Mouse (Mus musculus) ES-CJ7 (cell line): ENCODE data around the gene Myl7.

Source experiments
- DNase-seq: peaks from one replicate; pipeline ENCODE4 v3.0.0; 2011; ENCODE audit warnings: low read depth, low spot score

Myl7 gene

DNA sequence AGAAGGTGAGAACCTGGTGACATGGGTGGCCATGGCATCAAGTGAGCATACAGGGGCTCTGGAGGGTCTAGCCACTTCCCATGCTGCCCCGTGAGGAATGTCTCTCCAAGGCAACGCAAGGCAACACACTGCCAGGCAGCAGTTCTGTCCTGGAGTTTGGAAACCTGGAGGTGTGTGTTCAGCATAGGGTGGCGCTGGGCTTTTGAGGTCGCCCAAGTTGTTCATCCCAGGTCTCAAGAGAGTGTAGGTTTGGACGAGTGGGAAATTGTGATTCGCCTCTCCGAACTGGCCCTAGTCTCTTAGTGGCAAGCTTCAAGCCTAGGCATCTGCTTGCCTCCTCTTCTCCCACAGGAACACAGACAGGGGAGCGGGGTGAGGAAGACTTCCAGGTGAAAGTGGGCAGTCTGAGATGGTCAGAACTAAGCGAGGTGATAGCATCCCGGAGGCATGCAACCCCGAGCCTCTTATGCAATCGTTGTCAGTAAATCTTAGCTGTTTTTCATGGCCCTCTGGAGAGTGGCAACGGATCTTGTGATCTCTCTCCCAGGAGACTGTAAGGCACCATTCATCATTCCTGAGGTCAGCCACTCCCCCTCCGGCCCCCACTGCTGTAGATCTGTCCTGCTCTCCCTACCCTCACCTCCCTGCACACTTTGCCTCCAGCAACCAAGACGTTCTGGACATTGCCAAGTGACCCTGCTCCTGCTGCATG, 36.0 kb downstream of the Myl7 start:
- DNase-seq, result no peak

DNA sequence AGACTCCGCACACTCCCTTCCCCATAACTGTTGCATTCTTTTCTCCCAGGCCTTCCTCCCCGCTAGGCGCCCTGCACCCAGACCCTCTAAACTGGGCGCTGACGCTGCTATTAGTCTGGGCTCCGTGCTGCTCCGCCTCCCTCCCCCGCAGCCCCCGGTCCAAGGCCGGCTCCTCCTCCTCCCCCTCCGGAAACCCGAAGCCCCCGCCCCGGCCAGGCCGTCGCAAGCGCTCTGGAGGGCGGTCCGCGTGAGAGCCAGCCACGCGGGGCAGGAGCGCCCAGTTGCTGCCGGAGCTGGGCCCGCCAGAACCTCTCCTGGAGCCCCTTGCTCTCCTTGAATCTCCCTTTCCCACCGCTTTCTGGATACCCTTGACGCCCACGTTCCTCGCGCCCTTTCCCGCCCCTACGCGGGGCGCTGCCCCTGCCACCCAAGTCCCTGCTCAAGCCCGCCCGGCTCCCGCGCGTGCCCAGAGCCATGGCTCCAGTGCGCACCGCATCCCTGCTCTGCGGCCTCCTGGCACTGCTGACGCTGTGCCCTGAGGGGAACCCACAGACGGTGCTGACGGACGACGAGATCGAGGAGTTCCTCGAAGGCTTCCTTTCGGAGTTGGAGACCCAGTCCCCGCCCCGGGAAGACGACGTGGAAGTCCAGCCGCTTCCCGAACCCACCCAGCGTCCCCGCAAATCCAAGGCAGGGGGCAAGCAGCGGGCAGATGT, 36.7 kb downstream of the Myl7 start, which contains the start of gene Aebp1:
Gene Aebp1, plus strand, starts transcription at position 270 of the 716 bp plus-strand sequence.
- DNase-seq, result no peak

- no peak for DNase-seq
These were observed 37.9 kb downstream of the Myl7 start for GRCm38 (mm10) chr11:5860639-5861038.

- no peak for DNase-seq
These were observed 38.6 kb downstream of the Myl7 start for GRCm38 (mm10) chr11:5859883-5860550.

DNA sequence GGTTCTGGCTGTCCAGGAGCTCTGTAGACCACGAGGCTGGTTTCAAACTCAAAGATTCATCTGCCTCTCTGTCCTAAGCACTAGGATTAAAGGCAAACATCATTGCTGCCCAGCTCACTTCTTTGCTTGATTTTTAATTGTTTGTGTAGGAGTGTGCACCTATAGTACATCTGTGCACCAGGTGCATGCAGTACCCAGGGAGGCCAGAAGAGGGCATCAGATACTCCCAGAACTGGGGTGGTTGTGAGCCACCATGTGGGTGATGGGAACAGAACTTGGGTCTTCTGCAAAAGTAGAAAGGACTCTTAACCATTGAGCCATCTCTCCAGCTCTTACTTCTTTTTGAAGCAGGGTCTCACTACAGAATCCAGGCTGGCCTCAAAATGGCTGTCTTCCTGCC, 39.9 kb downstream of the Myl7 start:
- DNase-seq, result peak; percentile 71

GRCm38 (mm10) chr11:5856479-5857130, 42.0 kb downstream of the Myl7 start:
- DNase-seq, result no peak

DNA sequence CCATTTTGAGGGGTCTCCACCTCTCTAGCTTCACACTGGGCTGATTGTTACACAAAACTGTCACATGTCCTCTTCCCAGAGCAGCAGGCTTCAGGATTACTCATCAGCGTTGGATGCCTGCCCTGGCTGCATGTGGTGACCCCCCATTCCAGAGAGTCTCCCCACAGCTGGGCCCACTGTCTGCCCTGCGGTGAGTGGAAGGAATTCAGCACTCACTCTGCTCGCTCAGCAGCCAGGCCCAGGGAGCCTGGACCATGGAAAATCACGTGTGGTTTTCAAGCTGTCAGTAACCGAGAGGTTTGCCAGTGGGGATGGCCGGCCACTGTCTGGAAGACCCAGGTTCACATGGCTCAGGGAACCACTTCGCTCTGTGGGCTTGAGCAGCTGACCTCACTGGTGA, 42.7 kb downstream of the Myl7 start:
- DNase-seq, result no peak

- peak; percentile 49 for DNase-seq
These were observed 43.1 kb downstream of the Myl7 start for GRCm38 (mm10) chr11:5855481-5855880.

DNA sequence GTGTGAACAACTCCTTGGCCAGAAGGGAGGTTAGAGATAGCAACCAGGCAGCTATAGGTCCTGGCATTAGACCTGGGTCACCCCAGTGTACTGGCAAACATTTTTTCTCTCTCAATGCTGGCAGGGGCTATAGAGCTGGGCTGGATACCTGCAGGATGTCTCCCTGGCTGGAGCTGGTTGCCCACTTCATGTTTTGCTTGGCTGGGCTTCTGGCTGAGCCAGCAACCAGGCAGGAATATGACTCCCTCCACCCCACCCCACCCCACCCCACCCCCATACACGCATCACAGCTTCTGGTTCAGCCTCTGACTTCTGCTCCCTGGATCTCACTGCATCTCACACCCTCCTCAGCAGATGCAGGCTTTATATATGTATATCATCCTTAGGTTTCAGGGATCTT, 46.3 kb downstream of the Myl7 start:
- DNase-seq, result no peak

DNA sequence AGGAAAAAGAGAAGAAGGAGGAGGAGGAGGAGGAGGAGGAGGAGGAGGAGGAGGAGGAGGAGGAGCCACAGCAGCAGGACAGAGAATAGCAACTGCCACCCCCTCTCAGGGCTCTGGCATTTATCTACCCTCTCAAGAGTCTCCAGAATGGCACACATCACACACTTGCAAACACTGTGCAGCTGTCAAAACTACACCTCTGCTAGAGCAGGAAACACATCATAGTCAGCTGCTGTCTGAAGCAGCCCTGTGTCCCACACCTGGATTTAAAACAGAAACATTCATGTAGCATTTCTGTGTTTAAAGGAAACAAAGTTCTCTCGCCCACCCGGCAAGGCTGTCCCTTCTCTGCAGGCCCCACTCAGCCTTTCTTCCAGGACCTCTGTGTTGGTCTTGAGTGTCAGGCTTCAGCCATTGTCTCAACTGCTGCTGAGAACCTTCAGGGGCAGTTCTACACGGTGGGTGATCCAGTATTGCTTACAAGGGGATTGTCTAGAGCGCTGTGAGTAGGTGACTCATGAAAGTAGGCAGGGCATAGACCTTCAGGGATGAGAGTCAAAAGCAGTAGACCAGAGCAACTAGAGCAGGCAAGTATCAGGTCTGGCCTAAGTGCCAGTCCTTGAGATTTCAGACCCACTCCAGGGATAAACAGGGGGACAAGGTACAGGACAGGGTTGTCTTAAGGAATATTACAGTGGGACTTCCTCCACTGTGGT, 47.4 kb downstream of the Myl7 start:
- no peak for DNase-seq

- no peak for DNase-seq
These were observed 48.1 kb downstream of the Myl7 start for GRCm38 (mm10) chr11:5850452-5850851.

GRCm38 (mm10) chr11:5849316-5849715, 49.3 kb downstream of the Myl7 start:
- DNase-seq, result no peak

GRCm38 (mm10) chr11:5848741-5849140, 49.8 kb downstream of the Myl7 start:
- DNase-seq, result no peak

GRCm38 (mm10) chr11:5846639-5847345, 51.8 kb downstream of the Myl7 start:
- peak; percentile 65 for DNase-seq
